Mouse (Mus musculus): ENCODE data around the gene 2410015M20Rik. TPM values are rescaled to one million over a fixed set of nuclear protein-coding genes. Genes with fewer than 3 reads are reported as not detected.
A peak's percentile ranks its signal among the peaks of the same experiment; 100 is the strongest.

2410015M20Rik gene
- total RNA-seq, 2 experiments from 2014 or later: 342 to 346 TPM

DNA sequence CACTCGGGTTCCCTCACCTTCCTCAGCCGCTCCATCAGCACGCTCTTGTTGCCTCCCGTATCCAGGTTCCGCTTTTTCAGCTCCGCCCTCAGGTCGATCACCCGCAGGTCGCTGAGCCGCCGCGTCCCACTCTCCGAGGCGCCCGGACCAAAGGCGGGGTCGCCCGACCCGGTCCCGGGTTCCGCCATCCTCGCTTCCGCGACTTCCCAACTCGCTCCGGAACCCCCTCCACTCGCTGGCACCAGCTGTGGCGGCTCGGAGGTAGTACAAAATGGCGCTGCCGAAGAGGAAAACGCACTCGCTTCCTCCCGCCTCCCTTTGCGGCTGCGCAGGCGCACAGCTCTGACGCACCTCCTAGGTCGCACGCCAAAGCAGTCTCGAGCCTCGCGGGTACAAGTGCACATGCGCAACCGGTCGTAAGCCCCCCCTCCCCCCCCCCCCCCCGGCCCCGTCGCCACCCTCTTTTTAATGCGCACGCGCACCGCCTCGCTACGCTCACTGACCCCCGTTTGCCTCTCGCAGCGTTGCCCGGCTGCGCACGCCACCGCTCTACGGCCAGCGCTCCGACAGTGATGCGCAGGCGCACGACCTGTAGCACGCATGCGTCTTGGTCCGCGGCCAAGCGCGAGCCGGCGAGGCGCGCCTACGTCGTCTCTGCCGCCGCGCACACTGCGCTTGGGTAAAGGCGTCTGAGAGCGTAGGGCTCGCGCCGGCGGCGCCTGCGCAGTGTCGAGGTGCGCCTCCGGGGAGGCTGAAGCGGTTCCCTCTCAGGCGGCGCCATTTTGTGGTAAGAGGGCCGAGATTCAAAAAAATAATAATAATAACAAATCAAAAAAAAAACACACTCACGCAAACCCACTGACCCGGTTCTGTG, 25.1 kb downstream of the 2410015M20Rik start, which contains the start of the genes Safb2 and Safb:
Gene Safb2 (minus strand): TSS at position 329 of the 874 bp plus-strand sequence.
Gene Safb (plus strand): TSS at position 569 of the 874 bp plus-strand sequence.
- intact Hi-C loops (cut with DNase I): loop anchor here (1.0 to 5.0 kb wide), 3 partner anchors 25 to 297 kb away; partner anchors contain the start of genes 2410015M20Rik, Ndufa11 and Vmac

DNA sequence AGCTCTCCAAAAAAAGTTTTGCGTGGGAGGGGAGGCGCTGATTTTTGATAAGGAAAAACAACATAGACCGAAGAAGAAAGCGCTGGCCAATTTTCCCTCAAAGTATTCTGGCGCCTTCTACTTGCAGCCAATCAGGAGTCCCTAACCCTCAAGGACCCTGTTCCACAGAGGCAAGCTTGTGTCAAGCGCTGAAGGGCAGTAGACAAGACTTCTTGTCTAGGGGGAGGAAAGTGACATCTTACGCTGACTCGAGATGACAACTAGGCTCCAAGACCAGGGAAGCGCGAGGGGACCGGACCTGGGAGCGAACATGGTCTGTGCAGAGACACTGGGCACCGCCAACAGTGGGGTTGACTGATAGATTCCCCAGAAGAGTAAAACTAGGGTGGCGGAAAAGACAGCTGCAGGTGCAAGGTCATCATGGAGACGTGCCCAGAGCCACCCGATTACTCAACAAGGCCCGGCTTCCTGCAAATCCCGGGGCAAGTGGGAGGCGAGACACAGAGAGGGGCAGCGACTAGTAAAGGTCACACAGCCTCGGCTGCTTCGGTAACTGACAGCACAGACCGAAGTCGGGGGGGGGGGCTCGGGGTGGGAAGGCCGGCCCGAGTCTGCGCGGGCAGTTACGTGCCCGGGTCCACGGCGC, 25.8 kb downstream of the 2410015M20Rik start:
- intact Hi-C loops (cut with DNase I): loop anchor here (5.0 kb wide), 1 partner anchor 296 kb away; no protein-coding TSS in a partner anchor
- peak in 1 of 2 experiments; percentile 43 for DNase-seq

More for the DNA sequence above, 25.1 kb downstream of the 2410015M20Rik start, which contains the start of the genes Safb2 and Safb:
- peak; percentile 99 for DNase-seq

DNA sequence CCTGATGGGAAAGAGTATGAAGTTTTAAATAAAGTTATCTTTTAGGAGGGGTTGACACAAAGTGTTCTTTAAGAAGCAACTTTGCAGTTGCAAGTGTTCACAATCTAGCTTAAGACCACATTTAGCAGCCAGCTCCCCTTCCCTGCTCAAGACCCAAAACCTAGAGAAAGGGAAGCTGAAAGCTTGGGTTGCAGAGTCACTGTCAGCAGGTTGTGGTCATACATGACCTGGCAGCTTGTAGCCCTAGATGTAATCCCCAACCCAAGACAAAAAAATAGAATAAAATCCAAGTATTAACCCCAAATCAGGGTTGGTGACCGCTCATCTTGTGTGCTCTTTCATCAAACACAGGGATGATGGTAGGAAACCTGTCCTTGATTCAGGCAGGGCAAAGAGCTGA, 26.5 kb downstream of the 2410015M20Rik start:
- intact Hi-C loops (cut with DNase I): loop anchor here (5.0 kb wide), 1 partner anchor 296 kb away; no protein-coding TSS in a partner anchor
- DNase-seq: no peak

DNA sequence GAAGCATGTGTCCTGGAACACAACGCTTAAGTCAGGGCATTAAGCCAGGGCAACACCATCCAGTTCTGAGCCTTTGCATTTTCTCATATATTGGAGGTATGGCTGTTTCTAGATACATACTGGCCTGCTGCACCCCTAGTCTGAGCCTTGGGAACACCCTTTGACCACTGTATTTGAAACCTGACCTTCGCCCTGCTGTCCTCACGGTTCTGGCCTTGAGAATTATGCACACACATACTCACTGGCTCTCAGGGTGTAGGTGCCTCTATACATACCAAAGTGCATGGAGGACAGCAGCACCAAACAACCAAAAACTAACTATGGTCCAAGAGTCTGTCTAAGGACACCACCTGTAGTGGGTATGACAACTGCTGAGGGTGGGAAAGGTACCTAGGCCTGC, 36.6 kb downstream of the 2410015M20Rik start:
- intact Hi-C loops (cut with DNase I): no loop called here
- DNase-seq: no peak

DNA sequence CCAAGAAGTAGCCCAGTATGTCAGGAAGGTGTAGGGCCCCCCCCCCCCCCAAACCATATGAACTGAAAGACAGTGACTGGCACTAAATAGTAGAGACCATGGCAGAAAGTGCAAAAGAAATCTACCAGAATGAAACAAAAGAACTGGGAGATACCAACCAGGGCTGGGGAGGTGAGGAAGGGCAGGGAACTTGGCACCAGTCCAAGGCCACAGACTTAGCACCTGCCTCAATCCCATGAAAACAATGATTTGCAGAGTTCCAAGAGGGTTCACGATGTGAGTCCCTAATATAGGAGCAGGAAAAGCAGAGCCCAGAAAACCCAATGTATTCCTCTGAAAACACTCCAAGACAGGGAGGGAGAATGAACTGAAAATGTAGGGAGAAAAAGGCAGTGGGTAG, 37.4 kb downstream of the 2410015M20Rik start:
- no peak for DNase-seq
- intact Hi-C loops (cut with DNase I): no loop called here

DNA sequence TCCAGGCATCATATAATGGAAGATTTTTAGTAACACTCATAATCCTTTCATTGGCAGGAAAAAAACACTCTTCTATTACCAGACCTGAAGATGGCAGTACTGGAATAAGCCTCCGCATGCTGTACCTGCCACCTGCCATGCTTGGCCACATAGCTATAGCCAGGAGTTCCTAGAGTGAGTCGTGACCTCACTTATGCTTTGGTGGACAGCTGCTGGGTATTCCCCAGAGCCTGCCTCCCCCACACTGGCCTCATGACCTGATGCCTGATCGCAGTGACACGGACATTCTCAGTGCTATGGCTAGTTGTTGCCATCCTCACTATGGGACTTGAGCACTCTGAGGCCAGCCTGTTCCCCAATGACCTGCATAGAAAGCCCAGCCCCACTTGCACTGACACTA, 39.3 kb downstream of the 2410015M20Rik start:
- intact Hi-C loops (cut with DNase I): no loop called here
- no peak for DNase-seq

DNA sequence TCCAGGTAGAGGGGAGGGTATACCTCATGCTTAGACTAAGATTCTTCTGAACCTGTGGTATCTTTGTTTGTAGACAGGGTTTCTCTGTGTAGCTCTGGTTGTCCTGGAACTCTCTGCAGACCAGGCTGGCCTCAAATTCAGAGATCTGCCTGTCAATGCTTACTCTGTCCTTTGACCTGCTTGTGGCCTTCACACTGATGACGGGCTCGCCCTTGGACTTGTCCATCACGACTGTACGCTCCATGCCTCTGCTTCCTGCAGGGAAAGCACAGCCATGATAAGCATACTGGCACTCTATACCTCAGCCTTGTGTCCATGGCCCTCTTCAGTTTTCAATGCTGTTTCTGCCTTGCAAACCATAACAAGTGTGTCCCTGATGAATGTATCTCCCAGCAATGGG, 42.2 kb downstream of the 2410015M20Rik start:
- intact Hi-C loops (cut with DNase I): loop anchor here (10.0 kb wide), 1 partner anchor 473 kb away; no protein-coding TSS in a partner anchor
- no peak for DNase-seq

DNA sequence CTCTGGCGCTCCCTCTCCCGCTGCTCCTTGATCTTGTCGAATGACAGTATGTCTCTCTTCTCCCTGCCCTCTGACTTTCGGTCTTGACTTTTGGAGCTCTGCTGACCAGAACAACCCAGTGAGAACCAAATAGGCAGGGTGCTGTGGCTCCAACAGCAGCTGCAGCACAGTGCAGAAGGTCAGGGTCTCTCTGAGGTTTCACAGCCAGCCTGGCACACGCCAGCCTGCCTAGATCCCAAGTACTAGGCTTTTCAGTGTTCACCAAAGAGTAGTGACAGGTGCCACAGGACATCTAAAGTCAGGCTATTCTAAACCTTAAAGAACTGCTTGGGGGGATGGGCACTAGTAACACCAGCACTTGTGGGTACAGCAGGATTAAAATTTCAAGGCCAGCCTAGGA, 42.7 kb downstream of the 2410015M20Rik start:
- intact Hi-C loops (cut with DNase I): loop anchor here (10.0 kb wide), 1 partner anchor 472 kb away; no protein-coding TSS in a partner anchor
- no peak for DNase-seq

DNA sequence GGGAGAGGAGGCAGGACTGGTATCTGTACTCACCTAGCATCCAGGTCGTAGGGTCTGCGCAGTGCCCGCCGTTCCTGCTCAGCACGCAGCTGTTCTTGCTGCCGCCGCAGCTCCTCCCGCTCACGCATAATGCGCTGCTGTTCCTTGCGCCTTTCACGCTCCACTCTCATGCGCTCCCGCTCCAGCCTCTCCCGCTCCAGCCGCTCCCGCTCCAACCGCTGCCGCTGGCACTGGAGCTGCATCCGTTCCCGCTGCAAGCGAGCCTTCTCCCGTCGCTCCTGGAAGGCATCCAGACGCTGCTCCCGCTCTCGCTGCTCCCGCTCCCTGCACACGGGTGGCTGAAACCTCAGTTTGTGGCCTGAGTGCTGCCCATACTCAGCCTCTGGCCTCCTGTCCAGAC, 43.3 kb downstream of the 2410015M20Rik start:
- no peak for DNase-seq
- intact Hi-C loops (cut with DNase I): loop anchor here (10.0 kb wide), 1 partner anchor 471 kb away; no protein-coding TSS in a partner anchor

DNA sequence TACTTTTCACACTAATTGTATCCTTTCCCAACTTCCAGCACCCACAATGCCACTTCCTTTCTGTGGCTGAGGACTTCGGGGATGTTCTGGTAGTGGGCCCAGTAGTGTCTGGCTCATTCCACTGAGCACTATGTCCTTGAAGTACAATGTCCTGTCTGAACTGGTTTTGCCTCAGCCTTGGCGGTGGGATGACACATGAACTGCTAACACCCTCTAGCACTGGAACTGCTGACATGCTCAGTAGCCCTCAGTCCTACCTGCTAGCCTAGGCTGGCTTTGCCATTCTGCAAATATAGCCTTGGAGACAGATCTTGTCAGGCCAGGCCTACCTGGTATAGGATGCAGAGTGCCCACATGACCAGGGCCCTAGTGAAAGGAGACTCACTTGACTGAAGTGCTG, 47.7 kb downstream of the 2410015M20Rik start:
- intact Hi-C loops (cut with DNase I): loop anchor here (10.0 kb wide), 1 partner anchor 467 kb away; no protein-coding TSS in a partner anchor
- DNase-seq: no peak

DNA sequence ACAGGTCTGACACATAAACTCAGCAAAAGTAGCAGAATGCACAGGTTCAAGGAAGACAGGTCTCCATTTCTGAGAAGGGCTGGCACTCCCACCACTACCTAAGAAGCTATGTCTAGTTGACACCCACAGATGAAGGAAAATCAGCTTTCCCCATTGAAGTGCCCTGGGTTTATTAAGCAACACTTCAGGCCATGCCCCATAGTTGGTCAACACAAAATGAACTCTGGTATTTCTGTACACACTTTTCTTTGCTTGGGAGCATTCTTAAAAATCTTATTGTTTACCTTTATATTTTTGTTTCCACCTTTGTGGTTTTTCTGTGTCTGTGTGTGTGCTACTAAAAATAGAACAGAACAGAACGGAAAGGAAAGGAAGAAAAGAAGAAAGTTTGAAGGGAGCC, 49.4 kb downstream of the 2410015M20Rik start:
- intact Hi-C loops (cut with DNase I): loop anchor here (10.0 kb wide), 1 partner anchor 465 kb away; no protein-coding TSS in a partner anchor
- no peak for DNase-seq

DNA sequence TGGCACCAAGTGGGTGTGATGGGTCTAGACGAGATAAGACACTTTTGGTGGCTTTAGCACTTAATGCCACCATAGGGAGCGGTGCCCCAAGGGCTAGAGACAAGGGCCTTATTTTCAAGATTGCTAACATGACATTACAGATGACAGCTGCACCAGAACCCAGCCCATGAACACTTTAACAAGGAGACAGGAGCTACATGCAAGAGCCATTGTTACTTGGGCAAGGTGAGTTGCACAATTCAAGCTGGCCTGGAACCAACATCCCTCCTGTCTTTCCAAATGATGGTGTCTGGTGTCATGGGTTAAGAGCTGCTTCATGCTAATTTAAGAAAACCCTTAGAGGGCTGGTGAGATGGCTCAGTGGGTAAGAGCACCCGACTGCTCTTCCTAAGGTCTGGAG, 50.2 kb downstream of the 2410015M20Rik start:
- intact Hi-C loops (cut with DNase I): no loop called here
- no peak for DNase-seq

DNA sequence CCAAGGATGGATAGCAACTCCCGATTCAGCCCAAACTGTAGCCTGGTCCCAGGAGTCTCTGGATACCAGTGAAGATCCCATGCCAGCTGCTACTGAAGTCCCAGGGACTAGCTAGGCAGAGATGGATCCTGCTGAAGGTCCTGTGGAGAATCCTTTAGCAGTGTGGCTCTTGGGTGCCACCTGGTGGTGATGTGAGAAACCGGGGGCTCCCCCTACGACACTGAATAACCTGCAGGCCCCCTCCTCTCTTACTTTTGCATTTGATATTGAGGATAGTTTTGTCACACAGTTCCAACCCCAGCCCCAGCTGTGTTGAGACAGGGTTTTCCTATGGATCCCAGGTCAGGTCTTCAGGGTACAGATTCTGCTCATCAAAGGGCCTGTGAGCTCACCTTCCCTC, 51.1 kb downstream of the 2410015M20Rik start:
- DNase-seq: peak; percentile 63 to 70
- intact Hi-C loops (cut with DNase I): no loop called here

Other genes with a start within 250 kb of the 2410015M20Rik start
- 10 to 100 TPM; 45.8 to 47.7 TPM for gene Ptprs, start 133.3 kb downstream of the 2410015M20Rik start, total RNA-seq (2021)
- not detected for gene Znrf4, start 97.3 kb downstream of the 2410015M20Rik start, total RNA-seq (2021)
- under 1 TPM in 1 of 2 experiments, not detected in 1; 0.22 TPM for gene Gm20219, start 55.4 kb downstream of the 2410015M20Rik start, total RNA-seq (2021)
- 10 to 100 TPM; 41.4 to 48.5 TPM for gene Safb2, start 25.2 kb downstream of the 2410015M20Rik start, total RNA-seq (2021)
- 10 to 100 TPM; 55.1 to 65.8 TPM for gene Safb, start 24.9 kb downstream of the 2410015M20Rik start, total RNA-seq (2021)
- 100 to 1,000 TPM; 724 to 728 TPM for gene Rpl36, start 3.6 kb upstream of the 2410015M20Rik start, total RNA-seq (2021)
- 100 to 1,000 TPM; 118 to 124 TPM for gene Lonp1, start 17.1 kb upstream of the 2410015M20Rik start, total RNA-seq (2021)
- not detected for gene Catsperd, start 18.4 kb upstream of the 2410015M20Rik start, total RNA-seq (2021)
- 10 to 100 TPM; 34.9 to 38.0 TPM for gene Ranbp3, start 63.5 kb upstream of the 2410015M20Rik start, total RNA-seq (2021)
- 100 to 1,000 TPM; 847 to 875 TPM for gene Ndufa11, start 108.0 kb upstream of the 2410015M20Rik start, total RNA-seq (2021)
- gene Vmac, start 108.3 kb upstream of the 2410015M20Rik start, total RNA-seq (2021): 1 to 10 TPM; 3.1 to 4.9 TPM
- 10 to 100 TPM; 27.5 to 29.4 TPM for gene Nrtn, start 147.8 kb upstream of the 2410015M20Rik start, total RNA-seq (2021)
- 10 to 100 TPM; 18.8 to 20.3 TPM for gene Dus3l, start 155.0 kb upstream of the 2410015M20Rik start, total RNA-seq (2021)
- under 1 TPM in 1 of 2 experiments, not detected in 1; 0.58 TPM for gene Prr22, start 160.5 kb upstream of the 2410015M20Rik start, total RNA-seq (2021)
- 1 to 10 TPM; 2.9 to 5.5 TPM for gene Rfx2, start 221.2 kb upstream of the 2410015M20Rik start, total RNA-seq (2021)